In genomic region chr2:93459208-93459920, GRCm38 (mm10) we compare ENCODE assay signal across 11 mouse cellular contexts. TPM values are rescaled to one million over a fixed set of nuclear protein-coding genes. Genes with fewer than 3 reads are reported as not detected.
DNase-seq lines count a peak whose midpoint lies in the region; ATAC-seq and TF ChIP-seq lines count a peak whose summit lies in the region.
"Had no signal": no experiment of that assay in that cellular context is flagged by ENCODE, and none has a peak within 500 bp of the region (broad histone marks: within the 10 kb centered on the region; RNA-seq: fewer than 3 reads in every experiment).

No protein-coding gene starts in this region.

- no peak overlapping the region; the same call in 1 of the 2 replicates for H3K9ac ChIP-seq in heart, adult 2 months (ENCODE audit: low read depth, low read length)
- no peak overlapping the region for H3K9ac ChIP-seq in lung, embryonic 15.5 days
- no peak overlapping the region for H3K9ac ChIP-seq in stomach, embryonic 14.5 days (replicated peaks; ENCODE audit: low read depth, low read length)
- H3K9ac ChIP-seq: hindbrain, embryonic 13.5 days; neural tube, embryonic 13.5 days had no signal

- no peak overlapping the region for H3K4me3 ChIP-seq in heart, adult 2 months
- H3K4me3 ChIP-seq in lung, embryonic 15.5 days: no peak overlapping the region
- no peak overlapping the region for H3K4me3 ChIP-seq in lung, adult 2 months (replicated peaks; ENCODE audit: extremely low read depth, low read depth, low read length)
- no peak overlapping the region for H3K4me3 ChIP-seq in stomach, embryonic 14.5 days (ENCODE audit: low read depth, low read length)
- H3K4me3 ChIP-seq: hindbrain, embryonic 13.5 days; neural tube, embryonic 13.5 days had no signal

- no peak for TF ChIP-seq POLR2A in heart, adult 2 months (IDR thresholded peaks at IDR 0.05; ENCODE audit: insufficient read depth, low read depth, low read length)
- no peak for TF ChIP-seq POLR2A in lung, adult 2 months (IDR thresholded peaks at IDR 0.05; ENCODE audit: borderline replicate concordance, extremely low read depth, low read depth, low read length)

- H3K27me3 ChIP-seq in heart, adult 2 months (ENCODE audit: control insufficient read depth, insufficient read depth, low read length): no peaks in the 10 kb centered on the region
- H3K27me3 ChIP-seq in lung, embryonic 15.5 days: no peaks in the 10 kb centered on the region
- no peaks in the 10 kb centered on the region for H3K27me3 ChIP-seq in stomach, embryonic 14.5 days (ENCODE audit: control insufficient read depth, insufficient read depth, low read length)

- no peak for DNase-seq in heart, adult 2 months
- DNase-seq in heart, adult 9 months (ENCODE audit: low spot score in 2 of 2): no peak
- no peak for DNase-seq in lung, adult 2 months
- DNase-seq in right cerebral cortex, postnatal 14 days: no peak
- DNase-seq in testis, postnatal 10 days (ENCODE audit: low spot score): no peak

- 69% methylated on average over 7 of the region's 7 CpGs for WGBS in heart, adult 2 months
- 60% methylated on average over 7 of the region's 7 CpGs for WGBS in lung, embryonic 15.5 days
- WGBS in lung, adult 2 months: 48% methylated on average over 7 of the region's 7 CpGs
- 56% methylated on average over 7 of the region's 7 CpGs for WGBS in stomach, embryonic 14.5 days

- H3K9me3 ChIP-seq in lung, embryonic 15.5 days: no peaks in the 10 kb centered on the region
- H3K9me3 ChIP-seq in stomach, embryonic 14.5 days (ENCODE audit: control insufficient read depth, low read depth, low read length): no peaks in the 10 kb centered on the region
- H3K9me3 ChIP-seq: hindbrain, embryonic 13.5 days; neural tube, embryonic 13.5 days had no signal

- no peak for TF ChIP-seq CTCF in heart, adult 2 months (IDR thresholded peaks at IDR 0.05)
- no peak for TF ChIP-seq CTCF in lung, adult 2 months (IDR thresholded peaks at IDR 0.05; ENCODE audit: insufficient read depth, low read length)

- no peak for ATAC-seq in lung, embryonic 15.5 days (ENCODE audit: borderline replicate concordance, extremely low read depth, low FRiP score, low TSS enrichment)
- ATAC-seq in inflammation-experienced regulatory T-cells, adult 6 months: peak; percentile 47
- ATAC-seq in stomach, embryonic 14.5 days (ENCODE audit: insufficient number of reproducible peaks, insufficient read depth, low FRiP score, low read depth): no peak
- ATAC-seq: forebrain, embryonic 16.5 days had no signal

- H3K36me3 ChIP-seq in heart, adult 2 months (ENCODE audit: control insufficient read depth, insufficient read depth, low read length): no peaks in the 10 kb centered on the region
- H3K36me3 ChIP-seq in lung, embryonic 15.5 days: no peaks in the 10 kb centered on the region
- H3K36me3 ChIP-seq in stomach, embryonic 14.5 days (ENCODE audit: control insufficient read depth, insufficient read depth, low read length): no peaks in the 10 kb centered on the region
- H3K36me3 ChIP-seq: hindbrain, embryonic 13.5 days; neural tube, embryonic 13.5 days had no signal

- intact Hi-C loops in heart, adult 2 months (cut with DNase I): no loop called here

- no peak for TF ChIP-seq EP300 in heart, adult 2 months (IDR thresholded peaks at IDR 0.05; ENCODE audit: insufficient read depth, low read depth, low read length)

- H3K4me1 ChIP-seq in heart, adult 2 months (ENCODE audit: control insufficient read depth, insufficient read depth, low read length): peaks cover 23% of the 10 kb centered on the region
- H3K4me1 ChIP-seq in lung, embryonic 15.5 days: peaks cover 72% of the 10 kb centered on the region
- H3K4me1 ChIP-seq in lung, adult 2 months (ENCODE audit: control insufficient read depth, insufficient read depth, low read length): peaks cover 51% of the 10 kb centered on the region
- peaks cover 34% of the 10 kb centered on the region for H3K4me1 ChIP-seq in stomach, embryonic 14.5 days (ENCODE audit: control insufficient read depth, insufficient read depth, low read length)

- H3K4me2 ChIP-seq in lung, embryonic 15.5 days: peak overlapping the region; percentile 4; the same call in 1 of the 2 replicates
- H3K4me2 ChIP-seq in stomach, embryonic 14.5 days (replicated peaks; ENCODE audit: low read depth, low read length): peak overlapping the region; percentile 12; the same call in 1 of the 2 replicates
- H3K4me2 ChIP-seq: hindbrain, embryonic 13.5 days; neural tube, embryonic 13.5 days had no signal

- H3K27ac ChIP-seq in heart, adult 2 months: peak overlapping the region; percentile 23; the same call in 1 of the 2 replicates
- H3K27ac ChIP-seq in lung, embryonic 15.5 days: peak overlapping the region; percentile 54
- H3K27ac ChIP-seq in stomach, embryonic 14.5 days (ENCODE audit: low read length): 0 out of 2 replicates have a peak overlapping the region, but pooled peaks have one; percentile 21
- H3K27ac ChIP-seq: hindbrain, embryonic 13.5 days; neural tube, embryonic 13.5 days had no signal

- no peaks in the 10 kb centered on the region for H3K79me2 ChIP-seq in heart, adult 2 months (replicated peaks; ENCODE audit: control insufficient read depth, insufficient read depth, low read length)

RNA-seq across cellular contexts. Expression of gene Cd82, which starts 3.6 kb away (rescaled TPM):
- 10 to 100 TPM; 15.2 to 18.7 TPM for total RNA-seq in heart, adult 2 months (2021)
- polyA plus RNA-seq in heart, adult 2 months (2012; rRNA removed): 28.1 and 31.6 TPM in 2 replicates
- 50.3 and 59.2 TPM in 2 replicates for polyA plus RNA-seq in lung, embryonic 15.5 days (2015; fragmentation: Nextera tagmentation; extraction: Ambion mirVana)
- 170 and 176 TPM in 2 replicates for polyA plus RNA-seq in lung, adult 2 months (2012; rRNA removed)
- 100 to 1,000 TPM; 528 to 940 (median 825) TPM for polyA plus RNA-seq in inflammation-experienced regulatory T-cells, adult 6 months (2017; shearing (Covaris generic))
- polyA plus RNA-seq in stomach, embryonic 14.5 days (2014; fragmentation: Nextera tagmentation; extraction: Ambion mirVana): 45.3 and 48.9 TPM in 2 replicates
